Mouse (Mus musculus) gonadal fat pad, adult 2 months (tissue): ENCODE measurements around the gene Krt77. TPM values are rescaled to one million over a fixed set of nuclear protein-coding genes. Genes with fewer than 3 reads are reported as not detected.

Source experiments
- DNase-seq: peaks from one replicate; pipeline ENCODE4 v3.0.0-alpha.2; 2012; ENCODE audit warnings: low read depth
- polyA plus RNA-seq: library from polyadenylated mRNA; depleted of rRNA; stranded (reverse); fragments of >200 nt; gene quantifications from 2 replicates; pipeline ENCODE4 v1.2.3, GENCODE M21; 2012; rRNA removed

The Krt77 gene
- polyA plus RNA-seq, 1 experiment, result not detected

DNA sequence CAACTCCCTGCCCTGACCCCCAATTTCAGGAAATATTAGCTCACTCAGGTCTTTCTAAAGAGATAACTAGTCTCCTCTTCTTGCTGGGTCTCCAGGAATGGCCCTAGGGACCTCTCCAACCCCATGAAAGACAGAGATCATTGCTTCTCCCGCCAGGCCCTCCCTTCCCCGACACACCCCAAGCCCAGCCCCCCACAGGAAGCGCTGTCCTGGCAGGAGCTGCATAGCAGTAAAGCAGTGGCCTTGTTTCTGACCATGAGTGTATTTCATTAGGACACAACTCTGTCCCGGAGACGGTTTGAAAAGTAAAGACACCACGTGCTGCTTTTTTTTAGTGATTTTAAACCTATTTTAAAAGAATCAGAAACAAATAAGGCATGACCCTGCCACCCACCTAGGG lies 36.4 kb downstream of the Krt77 start:
- no peak for DNase-seq

DNA sequence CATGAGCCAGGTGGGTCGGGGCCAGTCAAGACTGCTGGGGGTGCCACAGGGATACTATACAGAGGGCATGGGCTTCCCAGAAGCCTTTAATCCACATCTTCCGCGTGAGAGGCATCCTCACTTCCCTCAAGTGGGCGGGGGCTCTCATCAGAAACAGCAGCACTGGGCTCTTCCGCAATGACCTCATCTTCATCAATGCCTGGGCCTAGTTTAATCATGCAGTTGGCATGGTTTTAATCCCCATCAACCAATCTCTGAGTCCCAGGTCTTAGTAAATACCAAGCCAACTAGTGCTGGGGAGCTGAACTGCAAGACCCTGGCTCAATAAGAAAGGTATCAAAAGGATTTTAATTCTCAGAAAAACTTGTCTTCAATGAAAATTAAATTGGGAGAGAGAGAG lies 40.1 kb downstream of the Krt77 start:
- DNase-seq, result no peak

DNA sequence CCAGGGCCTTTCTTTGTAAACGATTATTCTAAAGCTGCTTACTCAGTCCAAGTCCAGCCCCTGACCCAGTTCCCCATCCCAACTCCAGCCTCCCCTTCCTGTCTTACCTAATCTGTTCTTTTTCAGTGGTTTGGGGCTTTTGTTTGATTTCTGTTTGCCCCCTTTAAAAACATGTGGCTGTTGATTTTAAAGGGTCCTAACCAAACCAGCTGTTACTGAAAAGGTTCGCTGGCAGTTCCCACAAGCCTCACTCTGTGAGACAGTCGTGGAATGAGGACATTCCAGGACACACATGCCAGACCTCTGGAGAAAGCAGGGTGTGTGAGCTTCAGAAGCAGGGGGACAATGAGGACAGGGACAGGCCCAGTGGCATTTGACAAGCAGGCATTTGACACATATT lies 47.7 kb downstream of the Krt77 start:
- no peak for DNase-seq

DNA sequence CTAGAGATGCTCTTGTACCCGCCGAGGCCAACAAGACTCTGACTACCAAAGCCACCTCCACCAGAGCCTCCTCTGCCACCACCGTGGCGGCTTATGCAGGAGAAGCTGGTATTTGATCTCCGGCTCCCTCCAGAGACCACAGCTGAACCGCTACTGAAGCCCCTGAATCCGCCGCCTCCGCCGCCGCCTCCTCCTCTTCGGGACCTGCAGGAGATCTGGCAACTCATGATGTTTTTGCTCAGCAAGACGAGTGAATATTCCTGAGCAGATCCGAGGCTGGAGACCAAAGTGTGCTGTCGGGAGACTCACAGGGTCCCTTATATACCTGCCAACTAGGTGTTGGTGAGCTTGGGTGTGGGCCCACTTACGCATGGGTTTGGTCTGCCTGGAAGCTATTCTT lies 51.6 kb downstream of the Krt77 start, which contains the start of gene Krt2:
TSS of gene Krt2 (minus strand) at position 295 of the 400 bp plus-strand sequence.
- no peak for DNase-seq

Other genes starting within 250 kb of the Krt77 start
- gene Gm5414, start 241.5 kb downstream of the Krt77 start, polyA plus RNA-seq, result not detected in 2 replicates
- not detected in 2 replicates for gene Gm5478, start 222.3 kb downstream of the Krt77 start, polyA plus RNA-seq
- gene Krt6b, start 189.4 kb downstream of the Krt77 start, polyA plus RNA-seq, result not detected in 2 replicates
- gene Krt6a, start 175.4 kb downstream of the Krt77 start, polyA plus RNA-seq, result not detected in 2 replicates
- gene Krt5, start 156.8 kb downstream of the Krt77 start, polyA plus RNA-seq, result 36.9 and 48.0 TPM in 2 replicates
- 0.07 TPM in 1 of 2 replicates, not detected in the other for gene Krt71, start 126.6 kb downstream of the Krt77 start, polyA plus RNA-seq
- not detected in 2 replicates for gene Krt72, start 83.2 kb downstream of the Krt77 start, polyA plus RNA-seq
- not detected in 2 replicates for gene Krt73, start 67.4 kb downstream of the Krt77 start, polyA plus RNA-seq
- gene Krt2, start 51.5 kb downstream of the Krt77 start, polyA plus RNA-seq, result not detected in 2 replicates
- 0.05 TPM in 1 of 2 replicates, not detected in the other for gene Krt1, start 18.9 kb downstream of the Krt77 start, polyA plus RNA-seq
- not detected in 2 replicates for gene Krt76, start 23.2 kb upstream of the Krt77 start, polyA plus RNA-seq
- gene Krt4, start 55.0 kb upstream of the Krt77 start, polyA plus RNA-seq, result 0.41 and 2.0 TPM in 2 replicates
- gene Krt79, start 70.6 kb upstream of the Krt77 start, polyA plus RNA-seq, result 3.8 and 9.8 TPM in 2 replicates
- 0.35 and 0.38 TPM in 2 replicates for gene Krt78, start 84.6 kb upstream of the Krt77 start, polyA plus RNA-seq
- 186 and 255 TPM in 2 replicates for gene Krt8, start 134.8 kb upstream of the Krt77 start, polyA plus RNA-seq
- gene Krt18, start 158.5 kb upstream of the Krt77 start, polyA plus RNA-seq, result 184 and 254 TPM in 2 replicates
- 72.3 and 133 TPM in 2 replicates for gene Eif4b, start 204.1 kb upstream of the Krt77 start, polyA plus RNA-seq
- 92.6 and 151 TPM in 2 replicates for gene Tns2, start 230.7 kb upstream of the Krt77 start, polyA plus RNA-seq